Mouse (Mus musculus): Measurements from ENCODE around the gene Rap1gap2.

- TF ChIP-seq CTCF (conservative IDR thresholded peaks at IDR 0.05 in 1 of 2, IDR thresholded peaks at IDR 0.05 in 1 of 2; ENCODE audit: low read depth in 2 of 2, low read length in 2 of 2) = no peak
- no peak for TF ChIP-seq ZC3H11A (IDR thresholded peaks at IDR 0.05; ENCODE audit: low read depth, low read length)
- TF ChIP-seq KAT2A (IDR thresholded peaks at IDR 0.05; ENCODE audit: insufficient replicate concordance, low read length) = no peak
- no peak for TF ChIP-seq POLR2AphosphoS2 (IDR thresholded peaks at IDR 0.05; ENCODE audit: low read depth, low read length)
- TF ChIP-seq EP300 (IDR thresholded peaks at IDR 0.05; ENCODE audit: low read length) = no peak
- no peak for TF ChIP-seq POLR2A (IDR thresholded peaks at IDR 0.05; ENCODE audit: low read depth, low read length)
- TF ChIP-seq USF1 (IDR thresholded peaks at IDR 0.05; ENCODE audit: low read depth, low read length) = no peak
- no peak for TF ChIP-seq TCF12 (IDR thresholded peaks at IDR 0.05; ENCODE audit: low read depth, low read length)
- TF ChIP-seq GABPA (IDR thresholded peaks at IDR 0.05; ENCODE audit: insufficient replicate concordance, low read depth, low read length) = no peak
- no peak for TF ChIP-seq CHD2 (IDR thresholded peaks at IDR 0.05; ENCODE audit: low read length)
- TF ChIP-seq MAFK (IDR thresholded peaks at IDR 0.05; ENCODE audit: insufficient replicate concordance, low read length) = no peak
- no peak for TF ChIP-seq BHLHE40 (IDR thresholded peaks at IDR 0.05; ENCODE audit: low read depth, low read length)
- no peak for TF ChIP-seq MEF2A (IDR thresholded peaks at IDR 0.05; ENCODE audit: borderline replicate concordance, low read depth, low read length)
Measured at GRCm38 (mm10) chr11:74597283-74597989, 13.3 kb downstream of the Rap1gap2 start.
